Mouse (Mus musculus): Measurements from ENCODE around the gene Il5ra. TPM values are rescaled to one million over a fixed set of nuclear protein-coding genes. Genes with fewer than 3 reads are reported as not detected.

Gene Il5ra
- 0.03 TPM for polyA plus RNA-seq (2021)

- H3K27me3 ChIP-seq, result peaks cover 24% of the 10 kb centered on the region
- no peak for DNase-seq (ENCODE audit: low read depth, low spot score)
- ChIA-PET CTCF (no interaction called here), POLR2A (no interaction called here)
- no peak for ATAC-seq
- in situ Hi-C loops (cut with MboI; ENCODE audit: low pct_unique_long_range_greater_than_20kb), result no loop called here
- TF ChIP-seq CTCF (IDR thresholded peaks at IDR 0.05), result no peak
Observed at GRCm38 (mm10) chr6:106748887-106749388, at the start of gene Il5ra. TSS of gene Il5ra (minus strand) at chr6:106749037.

- ATAC-seq (no peak), DNase-seq (ENCODE audit: low read depth, low spot score) (no peak)
- TF ChIP-seq CTCF (IDR thresholded peaks at IDR 0.05), result no peak
- ChIA-PET CTCF (no interaction called here), POLR2A (no interaction called here)
- no peaks in the 10 kb centered on the region for H3K27me3 ChIP-seq
- in situ Hi-C loops (cut with MboI; ENCODE audit: low pct_unique_long_range_greater_than_20kb), result loop anchor here (25.0 kb wide), 1 partner anchor 1593 kb away; no protein-coding TSS in a partner anchor
Observed at GRCm38 (mm10) chr6:106794094-106794814, 45.4 kb upstream of the Il5ra start.

- DNase-seq (ENCODE audit: low read depth, low spot score) (no peak), ATAC-seq (no peak)
- no peak for TF ChIP-seq CTCF (IDR thresholded peaks at IDR 0.05)
- in situ Hi-C loops (cut with MboI; ENCODE audit: low pct_unique_long_range_greater_than_20kb), result loop anchor here (25.0 kb wide), 1 partner anchor 1594 kb away; no protein-coding TSS in a partner anchor
- CTCF ChIA-PET, result interaction anchor here (1.4 kb wide), 1 partner anchor 13 kb away, joined by 3 read pairs; no protein-coding TSS in a partner anchor
- H3K27me3 ChIP-seq, result no peaks in the 10 kb centered on the region
- POLR2A ChIA-PET, result interaction anchor here (0.9 kb wide), 1 partner anchor 17 kb away, joined by 3 read pairs; no protein-coding TSS in a partner anchor
Observed at GRCm38 (mm10) chr6:106793621-106794020, 44.8 kb upstream of the Il5ra start.

- no peak for TF ChIP-seq CTCF (IDR thresholded peaks at IDR 0.05)
- H3K27me3 ChIP-seq, result no peaks in the 10 kb centered on the region
- DNase-seq (ENCODE audit: low read depth, low spot score) (no peak), ATAC-seq (no peak)
- in situ Hi-C loops (cut with MboI; ENCODE audit: low pct_unique_long_range_greater_than_20kb), result loop anchor here (25.0 kb wide), 1 partner anchor 1594 kb away; no protein-coding TSS in a partner anchor
- ChIA-PET POLR2A (interaction anchor here (0.9 kb wide), 1 partner anchor 17 kb away, joined by 3 read pairs; no protein-coding TSS in a partner anchor), CTCF (interaction anchor here (1.4 kb wide), 1 partner anchor 12 kb away, joined by 3 read pairs; no protein-coding TSS in a partner anchor)
Observed at GRCm38 (mm10) chr6:106793088-106793487, 44.3 kb upstream of the Il5ra start.

GRCm38 (mm10) chr6:106792486-106792885, 43.6 kb upstream of the Il5ra start:
- H3K27me3 ChIP-seq, result no peaks in the 10 kb centered on the region
- ATAC-seq, result no peak
- POLR2A ChIA-PET, result interaction anchor here (0.9 kb wide), 1 partner anchor 16 kb away, joined by 3 read pairs; no protein-coding TSS in a partner anchor
- no peak for TF ChIP-seq CTCF (IDR thresholded peaks at IDR 0.05)
- in situ Hi-C loops (cut with MboI; ENCODE audit: low pct_unique_long_range_greater_than_20kb), result loop anchor here (25.0 kb wide), 1 partner anchor 1595 kb away; no protein-coding TSS in a partner anchor
- CTCF ChIA-PET, result interaction anchor here (0.7 to 1.4 kb wide), 2 partner anchors 12 kb away, joined by 3 read pairs; no protein-coding TSS in a partner anchor
- DNase-seq (ENCODE audit: low read depth, low spot score), result no peak

GRCm38 (mm10) chr6:106791429-106791828, 42.6 kb upstream of the Il5ra start:
- ChIA-PET CTCF (interaction anchor here (1.9 kb wide), 1 partner anchor 16 kb away, joined by 4 read pairs; no protein-coding TSS in a partner anchor), POLR2A (no interaction called here)
- DNase-seq (ENCODE audit: low read depth, low spot score) (no peak), ATAC-seq (no peak)
- H3K27me3 ChIP-seq, result no peaks in the 10 kb centered on the region
- in situ Hi-C loops (cut with MboI; ENCODE audit: low pct_unique_long_range_greater_than_20kb), result loop anchor here (25.0 kb wide), 1 partner anchor 1596 kb away; no protein-coding TSS in a partner anchor
- no peak for TF ChIP-seq CTCF (IDR thresholded peaks at IDR 0.05)

GRCm38 (mm10) chr6:106787138-106787537, 38.3 kb upstream of the Il5ra start:
- POLR2A ChIA-PET, result no interaction called here
- in situ Hi-C loops (cut with MboI; ENCODE audit: low pct_unique_long_range_greater_than_20kb), result loop anchor here (25.0 kb wide), 1 partner anchor 1600 kb away; no protein-coding TSS in a partner anchor
- TF ChIP-seq CTCF (IDR thresholded peaks at IDR 0.05), result no peak

GRCm38 (mm10) chr6:106770046-106770445, 21.2 kb upstream of the Il5ra start:
- ChIA-PET POLR2A (interaction anchor here (1.8 kb wide), 1 partner anchor 10 kb away, joined by 5 read pairs; no protein-coding TSS in a partner anchor), CTCF (interaction anchor here (0.7 kb wide), 1 partner anchor 103 kb away, joined by 3 read pairs; no protein-coding TSS in a partner anchor)
- no peak for DNase-seq (ENCODE audit: low read depth, low spot score)
- no peak for TF ChIP-seq CTCF (IDR thresholded peaks at IDR 0.05)
- in situ Hi-C loops (cut with MboI; ENCODE audit: low pct_unique_long_range_greater_than_20kb), result no loop called here
- no peaks in the 10 kb centered on the region for H3K27me3 ChIP-seq
- ATAC-seq, result no peak

More at GRCm38 (mm10) chr6:106787138-106787537, 38.3 kb upstream of the Il5ra start:
- no peaks in the 10 kb centered on the region for H3K27me3 ChIP-seq
- ATAC-seq, result no peak
- DNase-seq (ENCODE audit: low read depth, low spot score), result no peak
- CTCF ChIA-PET, result no interaction called here

- POLR2A ChIA-PET, result interaction anchor here (1.8 kb wide), 1 partner anchor 10 kb away, joined by 5 read pairs; no protein-coding TSS in a partner anchor
- peak; percentile 75 for ATAC-seq
- H3K27me3 ChIP-seq, result no peaks in the 10 kb centered on the region
- CTCF ChIA-PET, result no interaction called here
- TF ChIP-seq CTCF (IDR thresholded peaks at IDR 0.05), result no peak
- in situ Hi-C loops (cut with MboI; ENCODE audit: low pct_unique_long_range_greater_than_20kb), result no loop called here
- no peak for DNase-seq (ENCODE audit: low read depth, low spot score)
Observed at GRCm38 (mm10) chr6:106769290-106769866, 20.5 kb upstream of the Il5ra start.

GRCm38 (mm10) chr6:106768640-106769289, 19.9 kb upstream of the Il5ra start, which contains the start of gene Trnt1:
TSS of gene Trnt1 (plus strand) at chr6:106769120.
- no peak for TF ChIP-seq CTCF (IDR thresholded peaks at IDR 0.05)

More at GRCm38 (mm10) chr6:106768640-106769289, 19.9 kb upstream of the Il5ra start, which contains the start of gene Trnt1:
- DNase-seq (ENCODE audit: low read depth, low spot score) (peak; percentile 81), ATAC-seq (peak; percentile 95)
- ChIA-PET CTCF (no interaction called here), POLR2A (no interaction called here)
- in situ Hi-C loops (cut with MboI; ENCODE audit: low pct_unique_long_range_greater_than_20kb), result no loop called here
- peaks cover 3% of the 10 kb centered on the region for H3K27me3 ChIP-seq

Data from Patski (cell line).